Mouse (Mus musculus): Measurements from ENCODE around the gene Cavin1. TPM values are rescaled to one million over a fixed set of nuclear protein-coding genes. Genes with fewer than 3 reads are reported as not detected.

Gene Cavin1
- polyA plus RNA-seq, 1 experiment: 27.0 TPM

DNA sequence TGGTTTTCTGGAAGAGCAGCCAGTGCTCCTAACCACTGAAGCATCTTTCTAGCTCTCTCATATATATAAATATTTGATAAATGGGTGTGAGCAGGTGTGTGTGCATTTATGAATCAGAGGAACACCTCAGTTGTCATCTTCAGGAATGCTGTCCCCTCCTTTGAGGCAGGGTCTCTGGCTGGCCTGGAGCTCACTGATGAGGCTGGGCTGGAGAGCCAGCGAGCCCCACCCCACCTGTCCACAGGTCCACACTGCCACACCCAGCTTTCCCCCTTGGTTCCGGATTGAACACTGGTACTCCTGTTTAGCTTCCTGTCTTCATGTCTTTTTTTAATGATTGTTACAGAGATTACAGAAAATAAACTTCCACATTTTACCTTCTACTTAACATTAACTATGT, 22.8 kb upstream of the Cavin1 start:
- WGBS: 75% methylated on average over 2 of the region's 2 CpGs
- Histone ChIP-seq H3K4me1 (ENCODE audit: control insufficient read depth, insufficient read depth, insufficient read length) (no peaks in the 10 kb centered on the region), H3K36me3 (ENCODE audit: control insufficient read depth, insufficient read depth, low read length) (no peaks in the 10 kb centered on the region), H3K27ac (ENCODE audit: insufficient read depth, low read length) (no peak overlapping the region), H3K4me3 (ENCODE audit: extremely low read depth, insufficient read depth, insufficient read length) (no peak overlapping the region), H3K27me3 (ENCODE audit: control insufficient read depth, insufficient read depth, low read length) (no peaks in the 10 kb centered on the region)
- no peak for DNase-seq (ENCODE audit: low read depth in 1 of 2, low spot score in 2 of 2)
- no peak for TF ChIP-seq POLR2A (IDR thresholded peaks at IDR 0.05; ENCODE audit: low read depth, low read length)
- TF ChIP-seq CTCF (IDR thresholded peaks at IDR 0.05; ENCODE audit: extremely low read depth, insufficient read depth, insufficient read length, insufficient replicate concordance): no peak

DNA sequence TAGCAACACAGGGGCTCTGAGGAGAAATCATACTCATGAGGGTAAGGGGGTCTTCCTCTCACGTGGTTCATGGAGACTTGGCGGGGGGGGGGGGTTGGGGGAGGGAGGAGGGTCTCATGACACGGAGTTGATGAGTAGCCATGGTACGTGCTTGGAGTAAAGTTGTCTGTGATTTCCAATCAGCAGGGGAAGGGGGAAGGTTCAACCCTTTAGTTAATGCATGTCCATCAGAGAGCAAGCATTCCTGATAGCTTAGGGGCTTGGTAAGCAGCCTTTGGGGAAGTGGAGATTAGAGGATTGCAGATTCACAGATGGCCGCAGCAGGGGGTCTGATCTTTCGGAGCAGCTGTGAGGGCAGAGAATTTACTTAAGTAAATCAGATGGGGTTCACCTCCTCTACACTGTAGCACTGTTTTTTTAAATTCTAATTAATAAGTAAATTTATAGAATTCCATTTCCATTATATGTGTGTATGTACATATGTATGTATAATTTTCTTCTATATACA, 20.4 kb upstream of the Cavin1 start:
- no peaks in the 10 kb centered on the region for H3K27me3 ChIP-seq (ENCODE audit: control insufficient read depth, insufficient read depth, low read length)
- no peaks in the 10 kb centered on the region for H3K36me3 ChIP-seq (ENCODE audit: control insufficient read depth, insufficient read depth, low read length)
- H3K4me1 ChIP-seq (ENCODE audit: control insufficient read depth, insufficient read depth, insufficient read length): no peaks in the 10 kb centered on the region
- 71% methylated on average over 6 of the region's 6 CpGs for WGBS
- H3K4me3 ChIP-seq (ENCODE audit: extremely low read depth, insufficient read depth, insufficient read length): no peak overlapping the region
- H3K27ac ChIP-seq (ENCODE audit: insufficient read depth, low read length): no peak overlapping the region
- no peak for DNase-seq (ENCODE audit: low read depth in 1 of 2, low spot score in 2 of 2)
- TF ChIP-seq POLR2A (IDR thresholded peaks at IDR 0.05; ENCODE audit: low read depth, low read length) (no peak), CTCF (IDR thresholded peaks at IDR 0.05; ENCODE audit: extremely low read depth, insufficient read depth, insufficient read length, insufficient replicate concordance) (no peak)

DNA sequence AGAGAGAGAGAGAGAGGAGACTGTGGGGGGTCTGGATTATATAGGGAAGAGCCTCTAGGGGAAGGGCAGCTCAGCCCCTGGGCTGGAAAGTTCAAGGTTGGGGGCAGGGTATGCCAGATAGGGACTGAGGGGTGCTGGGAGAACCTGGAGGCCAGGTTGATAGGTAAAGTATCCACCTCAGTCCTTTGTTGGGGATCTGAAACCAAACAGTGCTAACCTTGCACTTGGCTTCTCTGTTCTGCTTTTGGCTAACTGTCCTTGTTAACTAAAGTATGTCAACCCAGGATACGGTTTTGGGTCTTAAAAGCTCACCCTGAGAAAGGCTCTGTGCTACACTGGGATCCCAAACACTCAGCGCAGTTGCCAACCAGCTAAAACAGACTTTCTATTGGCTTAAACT, 19.0 kb upstream of the Cavin1 start:
- no peak for TF ChIP-seq CTCF (IDR thresholded peaks at IDR 0.05; ENCODE audit: extremely low read depth, insufficient read depth, insufficient read length, insufficient replicate concordance)
- TF ChIP-seq POLR2A (IDR thresholded peaks at IDR 0.05; ENCODE audit: low read depth, low read length): no peak
- no peak for DNase-seq (ENCODE audit: low read depth in 1 of 2, low spot score in 2 of 2)
- WGBS: 47% methylated on average over 2 of the region's 2 CpGs
- Histone ChIP-seq H3K36me3 (ENCODE audit: control insufficient read depth, insufficient read depth, low read length) (no peaks in the 10 kb centered on the region), H3K27ac (ENCODE audit: insufficient read depth, low read length) (no peak overlapping the region), H3K27me3 (ENCODE audit: control insufficient read depth, insufficient read depth, low read length) (no peaks in the 10 kb centered on the region), H3K4me3 (ENCODE audit: extremely low read depth, insufficient read depth, insufficient read length) (no peak overlapping the region), H3K4me1 (ENCODE audit: control insufficient read depth, insufficient read depth, insufficient read length) (no peaks in the 10 kb centered on the region)

DNA sequence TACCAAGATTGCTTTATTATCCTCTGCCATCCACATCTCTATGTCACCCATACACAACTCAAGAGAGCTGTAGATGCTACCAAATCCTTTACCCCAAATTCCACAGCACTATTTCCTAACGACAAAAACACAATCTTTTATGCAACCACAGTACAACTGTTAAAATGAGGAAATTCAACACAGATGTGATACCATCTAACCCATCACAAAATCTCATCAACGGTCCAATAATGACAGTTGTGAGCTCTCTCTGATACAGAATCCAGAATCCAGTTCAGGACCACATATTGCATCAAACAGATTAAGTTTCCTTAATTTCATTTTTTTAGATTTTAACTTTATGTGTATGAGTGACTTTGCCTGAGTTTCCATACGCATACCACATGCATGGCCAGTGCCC, 18.0 kb upstream of the Cavin1 start:
- H3K27ac ChIP-seq (ENCODE audit: insufficient read depth, low read length): no peak overlapping the region
- WGBS: 38% methylated on average over 3 of the region's 3 CpGs
- no peak for DNase-seq (ENCODE audit: low read depth in 1 of 2, low spot score in 2 of 2)
- TF ChIP-seq CTCF (IDR thresholded peaks at IDR 0.05; ENCODE audit: extremely low read depth, insufficient read depth, insufficient read length, insufficient replicate concordance) (no peak), POLR2A (IDR thresholded peaks at IDR 0.05; ENCODE audit: low read depth, low read length) (no peak)
- H3K36me3 ChIP-seq (ENCODE audit: control insufficient read depth, insufficient read depth, low read length): no peaks in the 10 kb centered on the region
- H3K4me3 ChIP-seq (ENCODE audit: extremely low read depth, insufficient read depth, insufficient read length): no peak overlapping the region
- H3K4me1 ChIP-seq (ENCODE audit: control insufficient read depth, insufficient read depth, insufficient read length): no peaks in the 10 kb centered on the region
- H3K27me3 ChIP-seq (ENCODE audit: control insufficient read depth, insufficient read depth, low read length): no peaks in the 10 kb centered on the region

- WGBS: 81% methylated on average over 3 of the region's 3 CpGs
- Histone ChIP-seq H3K27ac (ENCODE audit: insufficient read depth, low read length) (no peak overlapping the region), H3K4me3 (ENCODE audit: extremely low read depth, insufficient read depth, insufficient read length) (no peak overlapping the region), H3K4me1 (ENCODE audit: control insufficient read depth, insufficient read depth, insufficient read length) (no peaks in the 10 kb centered on the region; the same call in 1 of the 2 replicates), H3K27me3 (ENCODE audit: control insufficient read depth, insufficient read depth, low read length) (0 out of 2 replicates have a peak, but pooled peaks cover 1% of the 10 kb centered on the region), H3K36me3 (ENCODE audit: control insufficient read depth, insufficient read depth, low read length) (no peaks in the 10 kb centered on the region)
- no peak for DNase-seq (ENCODE audit: low read depth in 1 of 2, low spot score in 2 of 2)
- TF ChIP-seq POLR2A (IDR thresholded peaks at IDR 0.05; ENCODE audit: low read depth, low read length): no peak
- peak; percentile 45; the same call in 1 of the 2 replicates for TF ChIP-seq CTCF (IDR thresholded peaks at IDR 0.05; ENCODE audit: extremely low read depth, insufficient read depth, insufficient read length, insufficient replicate concordance)
Measured at GRCm38 (mm10) chr11:100985607-100986006, 14.9 kb upstream of the Cavin1 start.

DNA sequence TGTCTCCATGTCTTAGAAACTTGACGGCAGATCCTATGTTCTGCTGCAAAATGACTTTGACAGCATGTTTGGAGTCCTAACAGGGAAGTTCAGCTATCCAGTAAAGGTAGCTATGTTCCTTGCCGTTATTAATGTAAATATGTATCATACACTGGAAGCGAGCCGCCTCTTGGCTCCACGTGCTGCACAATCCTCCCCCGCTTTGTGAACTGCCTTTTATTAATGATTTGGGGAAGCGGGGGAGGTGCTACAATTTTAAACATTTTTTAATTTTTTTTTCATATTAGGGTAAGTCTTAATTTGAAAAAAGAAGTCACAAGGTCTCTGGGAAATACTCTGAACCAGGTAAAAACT, 13.1 kb upstream of the Cavin1 start:
- Histone ChIP-seq H3K27me3 (ENCODE audit: control insufficient read depth, insufficient read depth, low read length) (0 out of 2 replicates have a peak, but pooled peaks cover 1% of the 10 kb centered on the region), H3K36me3 (ENCODE audit: control insufficient read depth, insufficient read depth, low read length) (no peaks in the 10 kb centered on the region), H3K27ac (ENCODE audit: insufficient read depth, low read length) (no peak overlapping the region), H3K4me1 (ENCODE audit: control insufficient read depth, insufficient read depth, insufficient read length) (no peaks in the 10 kb centered on the region; the same call in 1 of the 2 replicates), H3K4me3 (ENCODE audit: extremely low read depth, insufficient read depth, insufficient read length) (no peak overlapping the region)
- 71% methylated on average over 7 of the region's 7 CpGs for whole genome bisulfite sequencing
- TF ChIP-seq POLR2A (IDR thresholded peaks at IDR 0.05; ENCODE audit: low read depth, low read length): no peak
- no peak for TF ChIP-seq CTCF (IDR thresholded peaks at IDR 0.05; ENCODE audit: extremely low read depth, insufficient read depth, insufficient read length, insufficient replicate concordance)
- no peak for DNase-seq (ENCODE audit: low read depth in 1 of 2, low spot score in 2 of 2)

DNA sequence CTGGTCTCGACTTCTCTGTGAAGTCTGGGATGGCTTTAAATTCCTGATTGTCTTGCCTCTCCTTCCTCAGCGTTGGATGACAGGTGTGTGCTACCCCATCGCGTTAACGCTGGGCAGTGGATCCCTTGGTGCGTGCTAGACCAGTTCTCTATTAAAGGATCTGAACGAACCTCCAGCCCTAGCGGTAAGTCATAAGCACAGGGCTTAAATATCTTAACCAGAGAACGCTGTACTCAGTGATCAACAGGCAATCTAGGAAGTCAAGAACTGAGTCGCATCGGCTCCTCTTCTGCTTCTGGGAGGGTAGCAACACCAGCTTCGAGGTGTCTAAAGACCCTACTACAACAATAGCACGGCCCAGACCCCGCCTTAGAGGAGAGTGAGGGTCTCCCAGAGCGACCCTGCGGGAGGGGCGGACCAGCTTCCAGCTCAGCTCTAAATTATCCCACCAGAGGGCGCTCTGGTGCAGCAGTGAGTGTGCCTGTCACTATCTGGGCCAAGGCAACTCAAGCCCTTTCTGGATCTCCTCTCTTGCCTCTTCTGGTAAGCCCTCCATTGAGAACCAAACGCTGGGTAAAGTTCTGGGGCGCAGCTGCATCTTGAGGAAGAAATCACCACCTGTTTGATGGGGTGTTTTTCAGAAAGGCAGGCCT, 12.6 kb upstream of the Cavin1 start:
- peak; percentile 55 to 75 for DNase-seq (ENCODE audit: low read depth in 1 of 2, low spot score in 2 of 2)
- H3K4me1 ChIP-seq (ENCODE audit: control insufficient read depth, insufficient read depth, insufficient read length): no peaks in the 10 kb centered on the region; the same call in 1 of the 2 replicates
- WGBS: 4% methylated on average over 20 of the region's 20 CpGs
- H3K27me3 ChIP-seq (ENCODE audit: control insufficient read depth, insufficient read depth, low read length): 0 out of 2 replicates have a peak, but pooled peaks cover 1% of the 10 kb centered on the region
- no peak overlapping the region for H3K27ac ChIP-seq (ENCODE audit: insufficient read depth, low read length)
- peak overlapping the region; percentile 23; the same call in 1 of the 2 replicates for H3K4me3 ChIP-seq (ENCODE audit: extremely low read depth, insufficient read depth, insufficient read length)
- H3K36me3 ChIP-seq (ENCODE audit: control insufficient read depth, insufficient read depth, low read length): no peaks in the 10 kb centered on the region
- TF ChIP-seq POLR2A (IDR thresholded peaks at IDR 0.05; ENCODE audit: low read depth, low read length): no peak
- TF ChIP-seq CTCF (IDR thresholded peaks at IDR 0.05; ENCODE audit: extremely low read depth, insufficient read depth, insufficient read length, insufficient replicate concordance): peak; percentile 96

Measured in spleen, adult 2 months (tissue).